Mouse (Mus musculus) testis, adult 2 months (tissue): ENCODE measurements around the gene Cd59b. TPM values are rescaled to one million over a fixed set of nuclear protein-coding genes. Genes with fewer than 3 reads are reported as not detected.

Source experiments
- H3K27ac ChIP-seq: fragments of 200-500 bp; 2 replicates; pipeline ENCODE4 v1.5.1; 2012; ENCODE audit warnings: low read depth, low read length; ENCODE audit not compliant: control insufficient read depth, insufficient read depth
- H3K27me3 ChIP-seq: fragments of 200-500 bp; 2 replicates; pipeline ENCODE4 v1.6.1; 2012; ENCODE audit warnings: mild to moderate bottlenecking, low read length, moderate library complexity; ENCODE audit not compliant: control insufficient read depth, insufficient read depth
- H3K36me3 ChIP-seq: fragments of 200-500 bp; 2 replicates; pipeline ENCODE4 v1.6.1; 2012; ENCODE audit warnings: mild to moderate bottlenecking, low read length; ENCODE audit not compliant: control insufficient read depth, insufficient read depth
- H3K4me1 ChIP-seq: fragments of 200-500 bp; 2 replicates; pipeline ENCODE4 v1.6.1; 2012; ENCODE audit warnings: low read length; ENCODE audit not compliant: control insufficient read depth, insufficient read depth
- H3K4me3 ChIP-seq: fragments of 200-500 bp; 2 replicates; pipeline ENCODE4 v1.5.1; 2012; ENCODE audit warnings: low read depth, mild to moderate bottlenecking, low read length, moderate library complexity, mixed read lengths; ENCODE audit not compliant: control insufficient read depth
- CTCF ChIP-seq: fragments of 200-500 bp; IDR thresholded peaks from 2 replicates; pipeline ENCODE4 v1.5.1; 2012; ENCODE audit warnings: low read depth, mild to moderate bottlenecking, inconsistent platforms, low read length, moderate library complexity; ENCODE audit not compliant: control insufficient read depth, insufficient read depth, insufficient replicate concordance
- POLR2A ChIP-seq: fragments of 200-500 bp; IDR thresholded peaks from 2 replicates; pipeline ENCODE4 v1.6.1; 2012; ENCODE audit warnings: low read depth, mild to moderate bottlenecking, inconsistent platforms, low read length, moderate library complexity; ENCODE audit not compliant: control insufficient read depth
- polyA plus RNA-seq: library from polyadenylated mRNA; depleted of rRNA; stranded (reverse); fragments of >200 nt; gene quantifications from 2 replicates; pipeline ENCODE4 v1.2.3, GENCODE M21; 2012; rRNA removed

Gene Cd59b
- polyA plus RNA-seq, 1 experiment: 27.6 TPM

DNA sequence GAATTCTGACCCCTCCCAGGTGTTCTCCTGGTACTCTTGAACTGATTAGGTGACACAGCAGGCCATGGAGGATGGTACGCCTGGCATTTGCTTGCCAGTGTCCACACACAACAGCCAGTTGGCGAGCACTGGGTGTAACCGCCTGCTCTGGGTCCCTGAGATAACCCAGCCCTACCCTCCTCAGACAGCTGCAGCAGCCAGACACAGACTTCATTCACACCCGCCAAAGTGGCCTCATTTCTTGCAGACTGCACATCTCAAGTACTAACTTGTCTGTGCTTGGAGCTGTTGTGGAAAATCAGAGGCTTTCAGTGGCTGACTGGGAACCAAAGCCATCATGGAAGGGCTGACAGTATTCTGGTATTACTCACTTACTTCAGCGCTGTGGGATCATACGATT is 60.5 kb downstream of the Cd59b start:
- Histone ChIP-seq H3K4me3 (no peak overlapping the region), H3K36me3 (no peaks in the 10 kb centered on the region), H3K4me1 (no peaks in the 10 kb centered on the region; the same call in 1 of the 2 replicates), H3K27me3 (no peaks in the 10 kb centered on the region), H3K27ac (no peak overlapping the region)
- TF ChIP-seq POLR2A (no peak), CTCF (no peak)

DNA sequence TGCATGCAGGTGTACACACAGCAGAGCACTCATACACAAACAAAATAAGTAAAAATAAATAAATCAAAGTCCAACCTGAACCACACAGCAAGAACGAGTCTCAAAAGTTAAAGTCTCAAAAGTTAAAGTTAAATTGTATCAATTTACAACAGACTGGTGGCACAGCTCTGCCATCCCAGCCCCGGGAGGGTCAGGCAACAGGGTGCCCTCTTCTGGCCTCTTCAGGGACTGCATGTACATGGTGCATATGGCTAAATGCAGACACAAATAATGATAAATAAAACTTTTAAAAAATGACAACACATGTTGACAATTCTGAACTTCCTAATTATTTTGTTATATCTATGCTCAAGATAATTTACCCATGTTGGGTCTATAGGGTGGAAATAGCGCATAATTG is 61.3 kb downstream of the Cd59b start:
- Histone ChIP-seq H3K36me3 (no peaks in the 10 kb centered on the region), H3K27me3 (no peaks in the 10 kb centered on the region), H3K4me3 (no peak overlapping the region), H3K27ac (no peak overlapping the region), H3K4me1 (no peaks in the 10 kb centered on the region)
- TF ChIP-seq CTCF (peak; percentile 67; the same call in 1 of the 2 replicates), POLR2A (no peak)

DNA sequence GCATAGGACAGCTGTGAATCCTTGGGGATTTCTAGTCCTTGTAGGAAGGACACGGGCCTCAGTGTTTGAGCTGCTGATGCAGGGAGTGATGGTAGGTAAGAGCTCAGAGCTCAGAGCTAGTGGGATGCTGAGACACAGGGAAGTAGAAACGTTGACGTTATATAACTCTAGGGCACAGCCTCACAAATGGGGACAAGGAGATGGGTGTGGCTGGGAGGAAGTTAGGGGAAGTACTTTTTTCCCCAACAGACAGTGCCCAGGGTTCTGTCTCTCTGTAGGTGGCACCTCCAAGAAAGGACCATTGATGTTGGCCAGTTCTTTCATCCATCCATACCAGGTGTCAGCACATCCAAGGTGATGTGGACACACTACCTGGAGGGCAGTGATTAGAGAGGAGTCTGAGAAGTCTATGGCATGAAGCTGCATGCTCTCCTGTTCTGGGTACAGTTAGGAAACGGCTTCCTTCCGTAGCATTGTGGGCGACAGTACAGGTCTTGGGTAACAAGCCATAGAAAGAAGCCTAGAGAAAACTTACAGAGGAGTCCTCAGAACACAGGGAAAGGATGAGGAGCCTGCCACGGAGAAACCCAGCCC is 62.7 kb downstream of the Cd59b start:
- Histone ChIP-seq H3K4me3 (no peak overlapping the region), H3K27ac (no peak overlapping the region), H3K4me1 (no peaks in the 10 kb centered on the region), H3K27me3 (no peaks in the 10 kb centered on the region), H3K36me3 (no peaks in the 10 kb centered on the region)
- TF ChIP-seq POLR2A: no peak
- TF ChIP-seq CTCF: no peak

DNA sequence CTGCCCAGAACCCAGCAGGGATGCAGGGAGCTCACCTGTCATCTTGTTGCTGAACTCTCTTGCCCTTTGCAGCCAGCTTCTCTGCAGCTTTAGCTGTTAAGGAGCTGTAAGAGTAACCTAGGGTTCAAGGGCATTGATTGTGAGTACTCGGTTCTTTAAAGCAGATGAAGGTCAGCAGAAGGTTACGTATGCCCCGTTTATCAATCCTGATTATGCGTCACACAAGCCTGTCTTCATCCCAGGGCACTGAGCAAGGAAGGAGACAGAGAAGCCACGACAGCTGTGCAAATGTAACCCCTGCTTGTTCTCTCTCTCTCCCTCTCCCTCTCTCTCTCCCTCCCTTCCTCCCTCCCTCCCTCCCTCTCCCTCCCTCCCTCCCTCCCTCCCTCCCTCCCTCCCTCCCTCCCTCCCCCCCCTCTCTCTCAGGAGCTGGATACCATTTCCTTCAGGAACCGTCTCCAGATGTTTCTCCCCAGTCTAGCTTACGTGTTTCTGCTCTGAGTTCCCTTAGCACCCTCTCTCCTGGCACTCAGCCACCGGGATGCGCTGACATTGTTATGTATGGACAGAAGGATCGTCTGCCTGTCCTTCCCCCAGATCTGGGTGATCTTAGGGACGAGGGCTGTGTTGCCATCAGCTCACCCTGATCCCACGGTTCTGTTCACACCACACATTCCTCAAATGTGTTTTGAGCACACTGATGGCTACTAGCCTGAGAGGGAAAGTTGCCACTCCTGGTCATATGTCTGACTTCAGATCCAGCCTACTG is 63.6 kb downstream of the Cd59b start:
- H3K36me3 ChIP-seq: no peaks in the 10 kb centered on the region
- no peak overlapping the region for H3K27ac ChIP-seq
- no peaks in the 10 kb centered on the region for H3K27me3 ChIP-seq
- H3K4me3 ChIP-seq: no peak overlapping the region
- TF ChIP-seq CTCF: no peak
- no peak for TF ChIP-seq POLR2A
- no peaks in the 10 kb centered on the region for H3K4me1 ChIP-seq

DNA sequence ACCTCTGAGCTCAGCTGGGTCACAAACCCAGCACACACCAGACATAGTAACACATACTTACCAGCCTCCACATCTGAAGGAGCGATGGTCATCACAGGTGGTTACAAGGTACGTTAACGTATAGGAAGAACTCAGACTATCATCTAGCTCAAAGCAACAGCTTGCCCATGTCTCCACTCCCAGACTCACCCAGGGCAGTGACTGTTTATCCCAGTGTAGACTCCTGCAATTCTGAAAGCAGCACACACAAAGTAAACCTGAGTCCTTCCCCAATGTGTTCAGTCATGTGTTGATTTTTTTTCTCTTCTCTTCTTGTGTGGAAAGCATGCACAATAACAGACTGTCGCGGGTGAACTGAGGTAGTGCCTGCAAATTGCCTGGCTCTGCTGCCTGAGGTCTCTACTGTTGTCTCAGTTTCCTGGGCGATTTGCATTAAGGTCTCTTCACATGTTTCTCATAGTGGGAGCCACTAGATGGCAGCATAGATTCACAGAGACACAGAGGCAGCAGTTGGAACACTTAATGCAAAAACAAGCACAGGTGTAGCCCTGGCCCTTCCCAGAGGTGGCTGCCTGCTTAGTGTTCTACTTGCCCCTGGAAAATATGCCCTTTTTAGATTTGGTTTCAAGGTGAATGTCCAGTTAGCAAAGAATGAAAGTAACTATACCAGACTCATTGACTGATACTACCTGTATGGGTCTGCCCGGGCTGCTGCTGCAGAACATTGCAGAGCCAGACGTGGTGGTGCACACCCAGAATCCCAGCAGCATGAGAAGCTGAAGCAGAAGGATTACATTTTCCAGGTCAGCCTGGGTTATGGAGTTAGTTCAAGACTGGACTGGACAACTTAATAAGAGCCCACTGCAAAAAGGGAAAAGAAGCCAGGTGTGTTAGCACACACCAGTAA is 64.8 kb downstream of the Cd59b start:
- TF ChIP-seq CTCF (peak; percentile 51; the same call in 1 of the 2 replicates), POLR2A (no peak)

DNA sequence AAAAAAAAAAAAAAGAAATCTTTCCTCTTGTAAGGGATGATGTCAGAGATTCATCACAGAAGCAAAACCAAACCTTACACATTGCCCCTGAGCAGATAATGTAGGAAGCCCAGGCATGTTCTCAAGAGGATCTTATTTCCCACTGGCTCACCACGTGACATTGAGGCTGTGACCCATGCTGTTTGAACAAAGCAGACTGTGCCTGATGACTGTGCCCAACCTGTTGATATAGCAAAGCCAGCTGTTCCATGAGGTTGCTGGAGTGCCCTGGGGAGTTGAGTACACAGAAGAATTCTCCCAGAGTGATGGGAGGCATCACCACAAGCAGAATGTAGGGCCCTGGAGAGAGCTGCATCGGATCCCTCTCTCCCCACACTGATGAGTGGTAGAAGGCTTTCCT is 66.3 kb downstream of the Cd59b start:
- no peaks in the 10 kb centered on the region for H3K4me1 ChIP-seq
- H3K36me3 ChIP-seq: no peaks in the 10 kb centered on the region
- TF ChIP-seq CTCF (no peak), POLR2A (no peak)
- no peak overlapping the region for H3K27ac ChIP-seq
- H3K4me3 ChIP-seq: no peak overlapping the region
- no peaks in the 10 kb centered on the region for H3K27me3 ChIP-seq

More for the DNA sequence above, 64.8 kb downstream of the Cd59b start:
- Histone ChIP-seq H3K27ac (no peak overlapping the region), H3K4me1 (no peaks in the 10 kb centered on the region), H3K4me3 (no peak overlapping the region), H3K36me3 (no peaks in the 10 kb centered on the region), H3K27me3 (no peaks in the 10 kb centered on the region)

Other genes with a start within 250 kb of the Cd59b start
- 4.7 and 5.9 TPM in 2 replicates for gene Lmo2, start 111.9 kb upstream of the Cd59b start, polyA plus RNA-seq
- gene Fbxo3, start 42.1 kb upstream of the Cd59b start, polyA plus RNA-seq: 20.7 and 27.4 TPM in 2 replicates
- 50.4 and 58.4 TPM in 2 replicates for gene 4931422A03Rik, start 41.5 kb upstream of the Cd59b start, polyA plus RNA-seq
- 0.58 and 0.90 TPM in 2 replicates for gene Gm10912, start 4.0 kb upstream of the Cd59b start, polyA plus RNA-seq
- not detected in 2 replicates for gene Gm10799, start 1.3 kb upstream of the Cd59b start, polyA plus RNA-seq
- gene Cd59a, start 26.0 kb downstream of the Cd59b start, polyA plus RNA-seq: 13.0 and 20.8 TPM in 2 replicates
- 33.9 and 48.2 TPM in 2 replicates for gene A930018P22Rik, start 52.9 kb downstream of the Cd59b start, polyA plus RNA-seq